Mouse (Mus musculus) heart, postnatal 10 days (tissue): Measurements from ENCODE around the gene Cers6. TPM values are rescaled to one million over a fixed set of nuclear protein-coding genes. Genes with fewer than 3 reads are reported as not detected.

Experiments
- DNase-seq, 2 experiments: peaks; one replicate each; pipeline ENCODE4 v3.0.0; 2021
- intact Hi-C: fragments of 180-260 bp; cut with DNase I; formaldehyde crosslinking; loops from one replicate; pipeline ENCODE4 v1.15.1; 2025
- total RNA-seq, 2 experiments: library from RNA; stranded (reverse); gene quantifications; 2 replicates each; pipeline ENCODE4 v1.2.3; 2021

Gene Cers6
- total RNA-seq, 2 experiments from 2014 or later = 15.7 to 20.2 TPM

DNA sequence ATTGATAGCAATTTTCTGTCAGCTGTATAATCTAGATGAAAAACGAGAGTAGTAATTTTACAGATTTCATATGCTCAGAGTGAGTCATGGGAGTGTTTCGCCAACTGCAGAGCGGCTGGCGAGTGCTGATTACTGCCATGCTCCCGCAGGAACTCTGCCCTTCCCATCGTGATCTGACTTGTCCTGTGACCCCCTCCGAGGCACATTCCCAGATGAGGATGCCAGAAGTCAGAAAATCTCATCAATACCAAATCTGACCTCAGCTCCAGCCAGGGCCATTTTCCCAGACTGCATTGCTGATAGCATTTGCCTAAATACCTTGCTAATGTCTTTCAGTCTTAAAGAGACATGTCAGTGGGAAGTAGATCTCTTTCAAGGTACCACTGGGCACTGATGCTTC lies 187.9 kb downstream of the Cers6 start:
- DNase-seq = no peak
- intact Hi-C loops = no loop called here

GRCm38 (mm10) chr2:69050189-69050588 lies 188.9 kb downstream of the Cers6 start:
- intact Hi-C loops = no loop called here
- DNase-seq = no peak

GRCm38 (mm10) chr2:69051596-69051995 lies 190.4 kb downstream of the Cers6 start:
- DNase-seq = no peak
- intact Hi-C loops = no loop called here

GRCm38 (mm10) chr2:69053210-69053858 lies 192.1 kb downstream of the Cers6 start:
- no peak for DNase-seq
- intact Hi-C loops = no loop called here

DNA sequence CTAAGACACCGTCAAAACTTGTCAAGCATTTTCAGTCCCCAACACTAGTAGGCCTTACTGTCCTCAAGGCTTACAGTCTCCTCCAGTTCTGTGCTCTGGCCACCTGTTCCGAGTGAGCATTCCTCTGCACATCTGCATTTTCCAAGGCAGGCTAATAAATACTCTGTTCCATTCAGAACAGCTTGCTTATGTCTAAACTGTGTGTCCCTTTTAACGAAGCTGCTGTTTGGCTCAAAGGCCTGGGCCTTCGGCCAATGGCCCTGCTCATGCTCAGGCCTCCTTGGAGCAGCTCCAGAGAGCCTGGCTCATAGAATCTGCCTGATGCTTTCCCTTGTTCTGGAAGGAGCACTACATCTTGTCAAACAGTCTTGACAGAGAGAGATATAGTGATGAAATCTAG lies 193.0 kb downstream of the Cers6 start:
- intact Hi-C loops = no loop called here
- DNase-seq = peak; percentile 94

- intact Hi-C loops = no loop called here
- no peak for DNase-seq
These were observed 193.9 kb downstream of the Cers6 start for GRCm38 (mm10) chr2:69055174-69055573.

DNA sequence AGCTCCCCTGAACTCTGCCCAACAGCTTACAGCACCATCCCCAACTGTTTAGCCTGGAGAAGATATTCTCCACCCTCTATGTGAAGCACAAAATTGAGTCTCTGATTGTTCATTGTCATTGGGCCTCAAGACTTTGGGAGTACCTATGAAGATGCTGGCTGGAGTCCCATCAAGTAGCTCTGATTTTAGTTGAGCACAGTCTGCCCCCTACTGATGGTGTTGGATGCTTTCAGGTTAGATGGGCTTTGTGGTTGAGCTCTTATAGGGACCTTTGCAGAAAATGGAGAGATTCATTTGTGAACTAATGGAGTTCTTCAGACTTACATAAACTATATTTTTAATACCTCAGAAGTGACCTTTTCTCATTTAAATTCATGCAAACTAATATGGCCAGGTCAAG lies 200.1 kb downstream of the Cers6 start:
- peak; percentile 19 to 47 for DNase-seq
- intact Hi-C loops = no loop called here

GRCm38 (mm10) chr2:69061910-69062689 lies 200.9 kb downstream of the Cers6 start:
- DNase-seq = no peak
- intact Hi-C loops = no loop called here

GRCm38 (mm10) chr2:69064759-69065158 lies 203.5 kb downstream of the Cers6 start:
- intact Hi-C loops = no loop called here
- no peak for DNase-seq

DNA sequence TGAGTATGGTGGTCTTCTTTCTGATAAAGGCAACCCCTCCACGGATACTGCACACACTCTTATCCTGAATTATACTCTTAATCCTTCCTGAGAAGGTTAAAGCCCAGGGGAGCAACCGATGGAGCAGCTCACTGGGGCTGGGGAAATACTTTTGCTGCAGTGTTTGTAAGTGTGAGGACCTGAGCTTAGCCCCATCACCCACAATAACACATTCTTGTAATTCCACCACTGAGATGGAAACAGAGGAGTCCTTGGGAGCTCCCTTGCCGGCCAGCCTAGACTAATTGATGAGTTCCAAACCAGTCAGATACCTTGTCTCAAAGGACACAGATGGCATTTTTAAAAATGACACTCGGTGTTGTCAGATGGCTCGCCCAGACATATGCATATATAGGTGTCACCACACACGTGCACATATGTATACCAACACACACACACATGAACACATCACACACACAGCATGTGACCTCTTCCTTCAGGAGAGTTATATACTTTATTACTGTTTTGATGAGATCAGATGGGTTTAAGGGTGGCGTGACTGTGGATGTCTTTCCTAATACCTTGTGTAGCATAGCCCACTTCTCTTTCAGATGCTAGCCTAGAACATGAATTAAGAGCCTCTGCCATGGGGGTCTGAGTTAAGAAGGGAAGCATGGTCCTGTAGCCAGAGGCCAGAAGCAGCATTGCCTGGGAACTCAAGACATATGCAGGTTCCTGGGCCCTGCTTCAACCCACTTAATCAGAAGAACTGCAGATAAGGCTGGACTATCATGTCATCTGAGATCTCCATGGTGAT lies 210.4 kb downstream of the Cers6 start:
- intact Hi-C loops = no loop called here
- no peak for DNase-seq

GRCm38 (mm10) chr2:69077189-69077588 lies 215.9 kb downstream of the Cers6 start:
- peak; percentile 35 to 38 for DNase-seq
- intact Hi-C loops = no loop called here

DNA sequence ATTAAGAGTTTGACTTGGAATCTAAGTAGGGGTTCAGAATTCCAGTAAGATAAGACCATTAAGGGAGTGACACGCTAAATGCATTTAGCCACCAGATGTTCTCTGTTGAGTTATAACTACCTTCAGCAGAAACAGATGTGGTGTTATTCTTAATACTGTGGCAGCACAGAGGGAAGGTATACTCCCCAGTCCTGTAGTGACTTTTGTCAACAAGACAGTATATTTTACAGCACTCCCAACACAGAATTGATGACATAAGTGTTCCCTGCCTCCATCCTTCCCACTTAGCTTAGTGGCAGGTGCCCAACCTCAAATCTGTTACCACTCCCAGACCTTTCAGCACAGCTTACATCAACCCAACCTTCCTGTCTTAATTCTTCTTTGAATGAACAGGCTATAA lies 219.5 kb downstream of the Cers6 start:
- DNase-seq = peak; percentile 18 to 24
- intact Hi-C loops = no loop called here

DNA sequence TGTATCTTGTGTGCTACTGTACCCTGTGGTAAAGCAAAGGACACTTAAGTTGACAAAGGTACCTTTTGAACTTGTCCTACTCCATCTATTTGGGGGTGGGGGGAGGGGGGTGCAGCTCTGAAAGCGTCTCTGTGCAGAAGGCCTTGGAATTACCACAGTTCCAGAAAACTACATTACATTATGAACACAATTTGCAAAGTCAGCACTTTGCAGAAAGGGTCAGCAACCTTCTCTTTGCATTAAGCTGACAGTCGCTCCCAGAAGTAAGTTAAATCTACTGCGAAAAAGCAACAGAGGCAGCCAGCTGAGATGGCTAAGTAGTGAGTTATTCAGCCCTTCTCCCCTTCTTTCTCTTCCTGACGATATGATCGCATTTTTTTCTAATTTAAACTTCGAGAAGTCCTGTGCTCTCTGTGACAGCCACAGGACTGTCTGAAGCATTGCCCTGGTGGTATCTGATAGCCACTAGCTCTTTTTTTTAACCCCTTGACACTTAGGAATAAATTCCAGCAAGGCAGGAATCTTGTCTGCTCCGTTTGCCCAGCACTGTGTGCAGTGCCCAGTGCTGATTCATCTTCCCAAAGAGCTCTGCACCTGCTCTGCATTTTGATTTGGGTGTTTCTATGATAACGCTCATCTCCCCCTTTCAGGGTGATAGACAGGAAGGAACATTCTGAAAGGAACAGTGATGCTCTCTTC lies 221.4 kb downstream of the Cers6 start:
- DNase-seq = no peak
- intact Hi-C loops = no loop called here

- intact Hi-C loops = no loop called here
- no peak for DNase-seq
These were observed 221.9 kb downstream of the Cers6 start for GRCm38 (mm10) chr2:69083198-69083509.

- DNase-seq = no peak
- intact Hi-C loops = no loop called here
These were observed 223.2 kb downstream of the Cers6 start for GRCm38 (mm10) chr2:69084416-69084815.

DNA sequence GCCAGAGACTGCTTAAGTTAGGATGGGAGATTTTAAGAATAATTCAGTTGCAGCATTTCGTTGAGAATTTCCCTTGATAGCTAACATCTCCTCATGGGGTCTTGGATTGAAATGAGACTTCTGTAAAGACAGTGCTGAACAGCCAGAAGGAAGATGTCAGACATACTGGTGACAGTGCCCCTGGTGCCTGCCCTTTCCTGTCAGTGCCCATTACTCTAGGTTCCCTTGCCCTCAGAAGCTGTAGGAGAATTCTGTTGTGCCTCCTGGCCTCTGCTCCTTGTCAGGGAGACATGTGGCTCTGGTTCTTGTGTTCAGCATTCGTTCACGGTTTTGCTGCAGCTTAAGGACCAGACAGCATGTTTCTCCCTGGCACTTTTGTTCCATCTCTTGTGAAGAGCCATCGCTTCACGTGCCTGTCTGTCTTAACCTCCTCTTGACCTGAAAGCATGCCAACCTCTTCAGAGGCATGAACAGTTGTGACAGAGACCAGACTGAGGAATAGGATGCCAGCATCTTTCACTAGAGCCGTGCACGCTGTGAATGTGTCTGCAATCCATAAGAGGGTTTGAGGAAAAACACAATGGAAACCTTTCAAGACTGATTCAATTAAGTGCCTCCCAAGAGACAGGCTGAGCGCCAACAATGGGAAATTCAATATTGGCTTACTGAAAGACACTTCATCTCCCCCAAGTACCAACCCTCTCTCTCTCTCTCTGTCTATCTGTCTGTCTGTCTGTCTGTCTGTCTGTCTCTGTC lies 225.4 kb downstream of the Cers6 start:
- no peak for DNase-seq
- intact Hi-C loops = no loop called here

DNA sequence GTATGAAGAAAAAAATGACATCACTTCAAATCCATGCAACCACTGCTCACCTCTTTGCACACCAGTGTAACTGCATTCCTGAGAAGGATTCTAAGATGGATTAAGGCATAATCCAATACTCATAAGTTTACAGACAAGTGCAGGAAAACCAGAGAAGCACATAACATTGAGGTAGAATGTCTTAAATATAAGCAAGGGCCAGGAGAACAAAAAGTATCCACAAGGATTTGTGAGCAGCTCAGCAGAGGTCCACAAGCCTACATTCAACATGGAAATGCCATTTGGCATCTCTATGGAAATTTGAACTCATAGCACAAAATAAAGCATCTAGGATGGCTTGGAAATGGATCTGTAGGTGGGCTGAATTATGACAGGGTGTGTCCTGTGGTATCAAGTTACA lies 234.6 kb downstream of the Cers6 start:
- no peak for DNase-seq
- intact Hi-C loops = no loop called here

GRCm38 (mm10) chr2:69096821-69097220 lies 235.6 kb downstream of the Cers6 start:
- no peak for DNase-seq
- intact Hi-C loops = no loop called here

DNA sequence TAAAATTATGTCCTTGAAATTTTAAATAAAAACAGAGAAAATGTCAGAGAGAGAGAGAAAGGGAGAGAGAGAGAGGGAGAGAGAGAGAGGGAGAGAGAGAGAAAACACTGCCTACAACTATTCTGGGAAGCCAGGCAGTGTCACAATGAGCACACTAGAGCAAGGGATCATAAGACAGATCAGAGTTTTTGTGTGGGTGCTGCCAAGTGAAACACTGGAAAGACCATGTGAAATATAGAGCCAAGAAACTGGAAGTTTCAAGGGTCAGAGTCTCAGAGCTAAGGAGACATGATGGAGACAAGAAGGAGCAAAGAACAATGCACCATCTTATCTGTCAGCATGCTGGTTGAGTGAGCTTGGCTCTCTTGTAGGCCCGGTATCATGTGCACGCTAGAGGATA lies 236.3 kb downstream of the Cers6 start:
- intact Hi-C loops = no loop called here
- DNase-seq = no peak

GRCm38 (mm10) chr2:69098701-69099100 lies 237.5 kb downstream of the Cers6 start:
- DNase-seq = no peak
- intact Hi-C loops = no loop called here
